ENCODE assay signal across 12 mouse cellular contexts in the genomic region with DNA sequence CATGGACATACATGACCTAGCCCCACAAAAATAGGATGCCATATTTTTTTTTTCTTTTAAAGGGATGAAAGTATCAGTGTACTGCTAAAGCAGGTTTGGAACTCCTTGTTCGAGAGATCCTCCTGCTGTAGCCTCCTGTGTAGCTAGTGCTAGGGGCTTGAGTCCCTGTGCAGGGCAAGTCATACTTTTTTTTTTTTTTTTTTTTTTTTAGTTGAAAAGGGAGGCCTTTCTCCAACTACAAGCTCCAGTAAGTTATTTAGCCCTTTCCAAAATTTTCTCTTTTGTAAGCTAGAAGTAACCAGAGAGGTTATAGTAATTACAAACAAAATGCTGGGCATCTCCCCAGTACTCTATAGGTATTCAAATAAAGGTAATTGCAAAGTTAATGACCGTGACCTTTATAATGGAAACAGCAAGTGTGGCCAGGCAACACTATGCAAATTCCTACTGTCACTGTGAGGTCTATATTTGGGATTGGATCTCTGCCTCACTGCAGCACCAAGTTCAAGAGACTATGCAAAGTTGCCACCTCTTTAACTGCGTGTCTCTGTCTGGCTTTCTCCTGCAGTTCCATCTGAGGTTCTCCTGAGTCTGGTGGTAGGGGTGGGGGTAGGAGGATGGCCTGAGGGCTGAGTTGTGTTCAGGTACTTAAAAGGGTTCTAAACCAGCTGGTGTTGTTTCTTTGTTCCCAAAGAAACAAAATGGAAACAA. TPM values are rescaled to one million over a fixed set of nuclear protein-coding genes. Genes with fewer than 3 reads are reported as not detected.
DNase-seq lines count a peak whose midpoint lies in the region; ATAC-seq lines count a peak whose summit lies in the region.
"Had no signal": no experiment of that assay in that cellular context is flagged by ENCODE, and none has a peak within 500 bp of the region (broad histone marks: within the 10 kb centered on the region; RNA-seq: fewer than 3 reads in every experiment).

No protein-coding gene starts in this region.

- ATAC-seq in heart, embryonic 11.5 days (replicated peaks; ENCODE audit: insufficient number of reproducible peaks, low FRiP score, low TSS enrichment): no peak
- ATAC-seq in inflammation-experienced regulatory T-cells, adult 6 months: peak; percentile 25

- H3K27me3 ChIP-seq in heart, embryonic 11.5 days (ENCODE audit: control insufficient read depth, insufficient read depth, low read length): no peaks in the 10 kb centered on the region
- H3K27me3 ChIP-seq: embryonic facial prominence, embryonic 15.5 days had no signal

- H3K4me2 ChIP-seq in heart, embryonic 11.5 days: no peak overlapping the region
- H3K4me2 ChIP-seq: embryonic facial prominence, embryonic 15.5 days; lung, embryonic 14.5 days had no signal

- H3K9me3 ChIP-seq in heart, embryonic 11.5 days (replicated peaks; ENCODE audit: control insufficient read depth, low read length): no peaks in the 10 kb centered on the region; the same call in 1 of the 2 replicates
- H3K9me3 ChIP-seq: embryonic facial prominence, embryonic 15.5 days had no signal

- intact Hi-C loops in heart, postnatal 10 days (cut with DNase I): no loop called here
- intact Hi-C loops in left cerebral cortex, postnatal 14 days (cut with DNase I): no loop called here

- 60% methylated on average over 3 of the region's 3 CpGs for WGBS in heart, embryonic 11.5 days (ENCODE audit: insufficient replicate concordance)

- DNase-seq in heart, postnatal 10 days: peak; percentile 39 to 48
- peak; percentile 75 for DNase-seq in A20 (ENCODE audit: low read depth, low spot score)
- peak; percentile 18 for DNase-seq in CD4-positive helper T cell, adult 2 months (ENCODE audit: low read depth, low spot score)
- DNase-seq in urinary bladder, postnatal 25 days (ENCODE audit: low spot score): no peak
- DNase-seq in left cerebral cortex, postnatal 14 days (ENCODE audit: low spot score in 2 of 2): no peak
- DNase-seq: adrenal gland, adult 8-10 months; kidney, adult 9 months; lung, embryonic 14.5 days had no signal

- H3K9ac ChIP-seq in heart, embryonic 11.5 days (ENCODE audit: low read depth, low read length): no peak overlapping the region
- H3K9ac ChIP-seq: embryonic facial prominence, embryonic 15.5 days; lung, embryonic 14.5 days had no signal

- H3K4me3 ChIP-seq in heart, embryonic 11.5 days (ENCODE audit: low read depth, low read length): no peak overlapping the region
- H3K4me3 ChIP-seq: embryonic facial prominence, embryonic 15.5 days had no signal

- no peaks in the 10 kb centered on the region for H3K4me1 ChIP-seq in heart, embryonic 11.5 days (ENCODE audit: control insufficient read depth, insufficient read depth, low read length)

- no peaks in the 10 kb centered on the region for H3K36me3 ChIP-seq in heart, embryonic 11.5 days (ENCODE audit: control insufficient read depth, insufficient read depth, low read length)
- H3K36me3 ChIP-seq: embryonic facial prominence, embryonic 15.5 days had no signal

- no peak overlapping the region for H3K27ac ChIP-seq in heart, embryonic 11.5 days (ENCODE audit: low read depth, low read length)
- H3K27ac ChIP-seq: embryonic facial prominence, embryonic 15.5 days had no signal

RNA-seq across cellular contexts. Expression of a gene that starts 23.1 kb away (rescaled TPM):
- 10 to 100 TPM; 51.3 to 77.4 TPM for total RNA-seq in heart, postnatal 10 days (2021)
- 6.3 and 8.3 TPM in 2 replicates for polyA plus RNA-seq in heart, embryonic 11.5 days (2014; fragmentation: Nextera tagmentation; extraction: Ambion mirVana)
- polyA plus RNA-seq in inflammation-experienced regulatory T-cells, adult 6 months (2017; shearing (Covaris generic)): not detected
- total RNA-seq in left cerebral cortex, postnatal 14 days (2021): 1 to 10 TPM; 3.0 to 3.6 TPM
- total RNA-seq: common myeloid progenitor, adult 5-6 weeks had no signal

RNA-seq across cellular contexts. Expression of a gene that starts 25.4 kb away (rescaled TPM):
- under 1 TPM; 0.67 to 0.72 TPM for total RNA-seq in heart, postnatal 10 days (2021)
- polyA plus RNA-seq in heart, embryonic 11.5 days (2014; fragmentation: Nextera tagmentation; extraction: Ambion mirVana): 0.89 TPM in 1 of 2 replicates, not detected in the other
- not detected for polyA plus RNA-seq in inflammation-experienced regulatory T-cells, adult 6 months (2017; shearing (Covaris generic))
- not detected for total RNA-seq in left cerebral cortex, postnatal 14 days (2021)
- total RNA-seq: common myeloid progenitor, adult 5-6 weeks had no signal
- polyA plus RNA-seq: lung, embryonic 14.5 days had no signal

Comparison
In these comparisons a context has a peak if more than half of its experiments do, and no peak if none do; other contexts are left out.
1. DNase-seq: peak in heart, postnatal 10 days (2 of 2), A20 (single experiment) and CD4-positive helper T cell, adult 2 months (single experiment); none in urinary bladder, postnatal 25 days (single experiment) and left cerebral cortex, postnatal 14 days (0 of 2).
2. RNA of a gene that starts 23.1 kb away (total RNA-seq): 51.3 to 77.4 TPM in heart, postnatal 10 days; 3.0 to 3.6 TPM in left cerebral cortex, postnatal 14 days; every median in the first group is over 10 times any median in the second.